Mouse (Mus musculus): Measurements from ENCODE around the gene Ufc1.

DNA sequence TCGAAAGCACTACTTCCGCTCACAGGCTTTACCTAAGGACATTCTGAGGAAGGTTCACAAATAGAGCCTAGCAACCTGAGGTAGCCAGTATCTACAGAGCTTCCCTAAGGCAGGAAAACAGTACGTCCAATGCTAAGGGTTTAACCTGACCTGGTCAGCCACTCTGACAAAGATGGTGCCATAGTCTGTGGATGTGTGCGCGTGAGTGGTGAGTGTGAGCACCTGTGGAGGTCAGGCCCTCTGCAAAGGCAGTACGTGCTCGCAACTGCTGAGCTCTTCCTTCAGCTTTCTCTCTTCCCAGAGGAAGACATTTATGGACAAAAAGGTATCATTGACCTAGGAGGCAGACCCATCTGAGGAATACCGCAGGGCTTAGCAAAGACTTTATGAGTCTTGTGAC lies 16.4 kb downstream of the Ufc1 start:
- TF ChIP-seq CTCF (IDR thresholded peaks at IDR 0.05; ENCODE audit: extremely low read depth, insufficient read depth, insufficient read length, insufficient replicate concordance) = no peak
- no peak for TF ChIP-seq POLR2A (IDR thresholded peaks at IDR 0.05; ENCODE audit: low read depth, low read length)

All from spleen, adult 2 months (tissue).